Mouse (Mus musculus): ENCODE data around the gene Carmil1.

Carmil1 gene

DNA sequence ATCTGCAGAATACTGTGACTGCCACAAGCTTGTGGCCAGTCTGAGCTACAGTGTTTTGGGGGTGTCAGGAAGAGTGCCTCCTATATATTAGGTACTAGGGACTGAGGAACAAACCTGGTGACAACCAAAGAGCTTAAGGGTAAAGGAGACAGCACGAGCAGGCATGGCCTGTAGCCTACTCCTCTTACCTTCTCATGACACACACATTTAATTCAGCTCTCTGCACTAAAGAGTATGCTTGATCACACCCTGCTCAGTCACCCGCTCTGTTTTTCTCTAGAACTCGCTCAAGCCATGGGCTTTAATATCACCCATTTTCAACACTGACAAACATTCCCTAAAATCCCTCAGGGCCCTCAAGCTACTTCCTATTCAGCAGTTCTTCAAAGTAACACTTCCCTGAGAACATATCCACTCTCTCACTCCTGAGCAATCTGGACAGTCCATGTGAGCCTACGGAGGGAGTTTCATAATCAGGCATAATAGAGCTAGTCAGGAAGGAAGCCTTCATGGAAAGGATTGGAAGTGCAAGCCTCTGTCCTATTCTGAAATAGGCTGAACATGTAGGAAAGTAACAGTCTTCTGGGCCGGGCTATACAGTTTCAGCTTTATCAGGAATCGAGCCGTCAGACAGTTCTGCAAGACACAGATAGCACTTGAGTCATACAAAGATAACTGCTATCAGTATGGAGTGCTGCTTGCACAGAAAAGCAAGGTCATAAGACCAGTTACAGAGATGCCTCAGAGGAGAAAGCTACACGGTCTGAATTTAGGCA lies 121.2 kb downstream of the Carmil1 start:
- no peak for ATAC-seq (ENCODE audit: insufficient number of reproducible peaks, low FRiP score, low TSS enrichment)

GRCm38 (mm10) chr13:24157560-24158011 lies 123.0 kb downstream of the Carmil1 start:
- ATAC-seq (ENCODE audit: insufficient number of reproducible peaks, low FRiP score, low TSS enrichment): no peak

DNA sequence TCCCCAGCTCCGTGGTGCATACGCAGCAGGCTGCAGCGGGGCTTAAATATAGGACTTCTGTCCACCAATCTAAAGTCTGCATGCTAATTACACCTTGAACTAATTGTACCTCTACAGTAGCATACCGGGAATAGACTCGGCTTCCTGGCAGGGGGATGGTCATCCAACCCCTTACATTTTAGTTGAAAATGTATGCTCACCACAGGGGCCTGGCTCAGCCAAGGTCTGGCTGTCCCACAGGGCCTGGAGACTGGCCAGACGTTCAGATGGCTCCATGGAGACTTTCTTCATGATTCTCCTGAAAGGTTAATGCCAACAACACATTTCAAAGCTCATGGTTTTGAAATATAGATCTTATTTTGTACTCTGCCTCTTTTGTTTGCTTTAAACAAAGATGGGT lies 125.4 kb downstream of the Carmil1 start:
- ATAC-seq (ENCODE audit: insufficient number of reproducible peaks, low FRiP score, low TSS enrichment): peak; percentile 54

GRCm38 (mm10) chr13:24154281-24155061 lies 126.1 kb downstream of the Carmil1 start:
- ATAC-seq (ENCODE audit: insufficient number of reproducible peaks, low FRiP score, low TSS enrichment): no peak

GRCm38 (mm10) chr13:24152610-24153009 lies 128.0 kb downstream of the Carmil1 start:
- no peak for ATAC-seq (ENCODE audit: insufficient number of reproducible peaks, low FRiP score, low TSS enrichment)

DNA sequence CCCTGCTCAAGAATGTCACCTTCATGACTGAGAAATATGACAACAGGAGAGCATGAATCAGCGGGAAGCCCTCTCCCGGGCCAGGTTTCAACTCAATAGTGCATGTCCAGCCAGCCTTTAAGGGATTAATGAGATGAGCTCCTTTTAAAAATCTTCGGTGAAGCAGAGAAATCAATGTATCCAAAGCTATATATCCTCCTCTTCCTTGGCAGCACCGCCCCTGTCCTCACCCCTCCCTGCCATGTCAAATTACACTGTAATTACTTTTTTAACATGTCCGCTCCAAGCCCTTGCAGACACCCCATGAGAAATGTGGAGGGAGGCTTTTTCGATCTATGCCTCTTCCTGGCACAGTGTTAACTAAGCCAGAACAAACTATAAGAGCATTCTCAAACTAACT lies 129.3 kb downstream of the Carmil1 start:
- ATAC-seq (ENCODE audit: insufficient number of reproducible peaks, low FRiP score, low TSS enrichment): no peak

DNA sequence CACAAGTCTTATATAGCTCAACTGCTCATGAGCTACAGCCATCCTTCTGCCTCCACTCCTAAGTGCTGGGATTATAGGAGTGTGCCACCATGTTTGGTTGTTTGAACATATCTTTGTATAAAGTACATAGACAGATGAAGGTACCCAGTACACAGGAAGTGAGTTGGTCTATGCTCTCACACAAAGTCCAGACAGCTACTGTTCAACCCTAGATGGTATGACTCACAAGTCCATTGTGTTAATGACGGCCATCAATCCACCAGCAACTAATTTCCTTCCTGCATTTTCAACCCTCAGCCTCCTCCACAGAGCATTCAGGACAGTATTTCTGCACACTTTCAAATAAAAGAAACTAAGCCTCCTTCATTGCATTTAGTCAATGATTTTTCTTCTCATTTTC lies 132.0 kb downstream of the Carmil1 start:
- no peak for ATAC-seq (ENCODE audit: insufficient number of reproducible peaks, low FRiP score, low TSS enrichment)

DNA sequence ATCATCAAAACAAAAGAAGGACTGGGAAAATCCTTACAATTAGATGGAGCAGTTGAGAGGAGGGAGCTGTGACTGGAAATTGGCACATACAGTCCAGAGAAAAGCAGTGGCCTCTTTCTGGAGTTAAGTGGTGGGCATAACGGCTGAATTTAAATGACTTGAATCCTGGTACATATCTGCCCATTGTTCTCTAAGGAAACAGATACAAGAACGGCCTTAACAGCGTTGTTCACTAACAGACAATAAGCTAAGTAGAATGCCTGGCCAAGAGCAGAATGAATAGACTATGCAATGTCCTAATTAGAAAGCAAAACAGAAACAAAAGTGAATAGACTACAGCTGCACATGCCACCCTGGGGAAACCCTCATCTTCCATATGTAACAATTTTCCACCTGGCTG lies 133.6 kb downstream of the Carmil1 start:
- no peak for ATAC-seq (ENCODE audit: insufficient number of reproducible peaks, low FRiP score, low TSS enrichment)

DNA sequence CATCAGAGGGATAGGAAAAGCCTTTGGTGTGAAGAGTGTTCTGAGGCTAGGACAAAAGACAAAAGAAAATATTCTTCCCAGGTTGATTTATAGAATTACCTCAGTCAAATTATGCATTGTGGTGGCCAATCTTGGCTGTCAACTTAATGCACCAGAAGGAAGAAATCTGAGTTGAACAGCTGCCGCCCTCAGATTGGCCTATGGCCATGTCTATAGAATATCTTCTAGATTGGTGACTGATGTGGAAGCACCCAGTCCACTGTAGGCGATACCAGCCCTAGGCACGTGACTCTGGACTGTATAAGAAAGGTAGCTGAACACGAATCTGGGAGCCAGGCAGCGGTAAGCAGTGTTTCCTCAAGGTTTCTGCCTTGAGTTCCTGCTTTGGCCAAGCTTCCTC lies 134.1 kb downstream of the Carmil1 start:
- ATAC-seq (ENCODE audit: insufficient number of reproducible peaks, low FRiP score, low TSS enrichment): no peak

GRCm38 (mm10) chr13:24144858-24145257 lies 135.7 kb downstream of the Carmil1 start:
- no peak for ATAC-seq (ENCODE audit: insufficient number of reproducible peaks, low FRiP score, low TSS enrichment)

DNA sequence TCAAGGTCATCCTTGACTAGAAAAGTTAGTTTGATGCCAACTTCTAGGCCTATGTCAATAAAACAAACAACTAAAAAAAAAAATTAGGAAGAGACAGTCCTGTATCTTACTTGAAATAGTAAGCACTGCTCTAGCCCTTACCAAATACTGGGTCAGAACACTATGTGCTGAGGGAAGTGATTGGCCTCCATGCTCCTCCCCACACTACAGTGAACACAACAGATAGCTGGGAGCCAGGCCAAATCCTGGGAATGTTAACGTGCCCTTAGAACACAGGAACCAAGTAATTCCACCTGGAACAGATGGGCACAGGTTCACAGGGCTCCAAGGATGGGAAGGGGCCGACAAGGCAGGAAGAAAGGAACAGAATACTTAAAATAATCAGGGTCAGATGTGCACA lies 136.5 kb downstream of the Carmil1 start:
- ATAC-seq (ENCODE audit: insufficient number of reproducible peaks, low FRiP score, low TSS enrichment): peak; percentile 51; the same call in 1 of the 2 replicates

DNA sequence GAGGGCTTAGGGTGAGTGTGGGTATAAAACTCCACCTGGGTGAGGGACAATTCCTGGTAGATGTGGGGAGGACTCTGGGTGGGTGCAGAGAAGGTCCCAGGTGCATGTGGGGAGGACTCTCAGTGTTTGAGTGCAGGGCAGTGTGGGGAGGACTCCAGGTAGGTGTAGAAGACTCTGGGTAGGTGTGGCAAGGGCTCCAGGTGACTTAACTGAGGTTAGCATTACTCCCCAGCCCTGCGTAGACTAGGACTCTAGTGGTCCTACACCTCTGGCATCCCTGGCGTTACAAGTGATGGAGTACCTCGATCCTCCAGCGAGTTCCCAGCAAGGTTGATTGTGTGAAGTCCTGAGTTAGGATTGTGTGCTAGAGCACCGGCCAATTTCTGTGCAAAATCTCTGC lies 143.8 kb downstream of the Carmil1 start:
- ATAC-seq (ENCODE audit: insufficient number of reproducible peaks, low FRiP score, low TSS enrichment): no peak

DNA sequence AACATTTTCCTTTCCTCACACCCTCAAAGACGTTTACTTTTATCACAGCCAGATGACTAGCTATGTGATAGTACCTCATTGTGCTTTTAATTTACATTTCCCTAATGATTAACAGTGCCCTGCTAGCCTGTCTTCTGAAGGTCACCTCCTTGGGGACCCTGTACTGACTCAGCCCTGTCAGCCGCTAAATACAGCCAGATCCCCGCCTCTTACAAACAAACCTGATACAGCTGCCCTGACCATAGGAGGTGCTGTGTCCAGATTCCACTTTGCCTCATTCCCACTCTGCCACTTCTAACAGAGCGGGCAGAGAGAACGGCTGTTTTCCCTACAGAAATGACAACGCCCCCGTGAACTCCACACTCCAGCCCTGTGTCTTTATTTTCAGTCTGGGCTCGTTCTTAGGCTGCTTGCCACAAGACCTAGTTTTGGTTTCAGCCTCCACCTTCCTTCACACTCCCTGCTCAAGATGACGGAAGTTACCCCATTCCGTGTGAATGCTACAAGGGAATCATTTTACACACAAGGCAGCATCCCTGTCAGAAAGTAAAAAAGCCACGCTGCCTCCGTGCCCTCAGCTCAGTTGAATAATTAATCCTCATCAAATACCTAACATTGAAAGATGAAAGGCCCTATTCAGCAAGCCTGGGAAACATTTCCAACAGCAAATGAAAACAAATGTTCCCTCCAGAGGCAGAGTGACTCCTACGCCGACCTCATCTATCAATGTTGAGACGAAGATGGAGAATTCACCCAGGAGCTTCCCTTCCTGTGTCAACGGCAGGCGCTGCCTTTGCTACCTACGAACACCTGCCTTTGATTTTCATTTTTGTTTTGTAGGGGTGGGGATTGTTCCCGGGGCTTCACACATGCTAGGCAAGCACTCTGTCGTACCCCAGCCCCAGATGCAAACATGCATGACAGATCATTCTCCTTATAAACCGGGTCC lies 145.0 kb downstream of the Carmil1 start:
- no peak for ATAC-seq (ENCODE audit: insufficient number of reproducible peaks, low FRiP score, low TSS enrichment)

DNA sequence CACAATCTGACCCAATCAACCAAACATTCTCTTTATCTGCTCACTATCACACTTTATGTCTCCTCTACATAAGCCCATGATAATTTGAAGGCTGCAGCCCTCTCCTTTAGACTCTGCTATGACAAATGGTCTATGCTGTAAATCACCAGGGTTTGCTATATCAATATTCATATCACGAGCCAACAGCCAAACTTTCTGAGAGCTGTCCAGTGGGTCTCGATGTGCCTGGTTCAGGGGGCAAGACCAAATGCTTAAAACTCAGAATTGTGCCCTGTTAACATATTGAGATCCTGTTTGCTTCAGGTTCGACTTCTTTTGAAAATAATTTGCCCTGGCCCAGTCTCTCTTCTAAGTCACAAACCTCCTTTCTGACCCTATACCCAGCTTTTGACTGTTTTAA lies 147.7 kb downstream of the Carmil1 start:
- ATAC-seq (ENCODE audit: insufficient number of reproducible peaks, low FRiP score, low TSS enrichment): no peak

DNA sequence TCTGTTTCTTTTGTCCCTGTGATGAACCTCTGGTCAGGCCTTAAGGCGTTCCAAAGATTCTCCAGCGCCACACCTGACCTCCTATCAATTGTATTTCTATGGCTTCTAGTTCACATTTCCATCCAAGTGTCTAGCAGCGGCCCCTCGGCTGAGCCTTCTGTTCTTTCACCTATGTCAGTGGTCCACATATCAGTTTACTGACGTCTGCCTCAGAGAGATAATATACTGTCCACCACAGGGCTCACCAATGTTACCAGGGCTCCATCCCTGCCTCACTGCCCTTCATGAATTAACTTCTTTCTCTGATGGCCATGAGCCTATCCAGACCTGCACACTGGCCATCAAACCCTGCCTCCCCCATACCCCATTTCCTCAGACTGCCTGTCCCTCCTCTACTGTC lies 149.3 kb downstream of the Carmil1 start:
- no peak for ATAC-seq (ENCODE audit: insufficient number of reproducible peaks, low FRiP score, low TSS enrichment)

DNA sequence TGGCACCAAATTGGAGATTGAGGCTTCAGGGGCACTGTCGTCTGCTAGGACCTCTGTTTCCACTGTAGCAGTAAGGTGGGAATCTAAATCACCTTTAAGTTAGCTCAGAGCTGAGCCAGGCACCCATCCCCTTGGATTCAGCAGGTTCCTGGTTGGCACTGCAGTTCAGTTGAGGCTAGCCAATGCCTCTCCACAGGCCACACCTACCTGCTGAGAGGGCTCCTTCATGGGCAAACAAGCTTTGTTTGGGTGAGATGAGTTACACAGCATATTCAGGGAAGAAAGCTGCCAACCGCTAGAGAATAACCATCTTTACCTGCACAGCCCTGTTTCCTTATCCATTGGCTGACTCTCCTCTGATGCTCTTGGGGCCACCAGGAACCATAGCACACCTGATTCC lies 149.9 kb downstream of the Carmil1 start:
- no peak for ATAC-seq (ENCODE audit: insufficient number of reproducible peaks, low FRiP score, low TSS enrichment)

DNA sequence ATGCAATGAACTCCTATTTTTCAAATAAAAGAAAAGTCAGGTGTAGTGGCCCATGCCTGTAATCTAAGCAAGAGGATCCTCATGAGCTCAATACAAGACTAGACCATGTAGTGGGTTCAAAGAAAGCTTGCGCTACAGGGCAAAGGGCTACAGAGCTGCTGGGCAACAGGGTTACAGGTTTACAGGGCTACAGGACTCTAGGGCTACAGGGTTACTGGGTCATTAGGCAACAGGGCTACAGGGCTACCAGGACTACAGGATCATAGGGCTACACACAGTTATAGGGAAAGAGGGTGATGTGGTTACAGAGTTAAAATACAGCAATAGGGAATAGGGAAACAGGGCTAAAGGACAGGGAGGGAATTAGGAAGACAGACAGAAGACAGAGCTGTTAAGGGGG lies 151.9 kb downstream of the Carmil1 start:
- no peak for ATAC-seq (ENCODE audit: insufficient number of reproducible peaks, low FRiP score, low TSS enrichment)

GRCm38 (mm10) chr13:24125865-24126264 lies 154.7 kb downstream of the Carmil1 start:
- no peak for ATAC-seq (ENCODE audit: insufficient number of reproducible peaks, low FRiP score, low TSS enrichment)

- ATAC-seq (ENCODE audit: insufficient number of reproducible peaks, low FRiP score, low TSS enrichment): peak; percentile 67; the same call in 1 of the 2 replicates
Observed at GRCm38 (mm10) chr13:24117181-24117812, 163.3 kb downstream of the Carmil1 start.

Measured in cerebellum, adult (tissue).